Mouse (Mus musculus) B cell, adult 2 months (primary cell): Measurements from ENCODE around the gene Nmnat2.
A peak's percentile ranks its signal among the peaks of the same experiment; 100 is the strongest.

Source experiments
- DNase-seq, 2 experiments: peaks; one replicate each; pipeline ENCODE4 v3.0.0; 2022

Gene Nmnat2

GRCm38 (mm10) chr1:153095328-153095727, 140.5 kb downstream of the Nmnat2 start:
- DNase-seq, result no peak

GRCm38 (mm10) chr1:153095826-153096727, 141.3 kb downstream of the Nmnat2 start:
- DNase-seq, result no peak

- no peak for DNase-seq
Observed at GRCm38 (mm10) chr1:153097017-153097675, 142.4 kb downstream of the Nmnat2 start.

GRCm38 (mm10) chr1:153098586-153098985, 143.8 kb downstream of the Nmnat2 start:
- no peak for DNase-seq

GRCm38 (mm10) chr1:153100912-153101311, 146.1 kb downstream of the Nmnat2 start:
- DNase-seq, result no peak

- DNase-seq, result peak; percentile 74
Observed at GRCm38 (mm10) chr1:153101327-153101880, 146.6 kb downstream of the Nmnat2 start.

GRCm38 (mm10) chr1:153102296-153103185, 147.7 kb downstream of the Nmnat2 start:
- no peak for DNase-seq

- no peak for DNase-seq
Observed at GRCm38 (mm10) chr1:153103186-153103554, 148.4 kb downstream of the Nmnat2 start.

- no peak for DNase-seq
Observed at GRCm38 (mm10) chr1:153104804-153105203, 150.0 kb downstream of the Nmnat2 start.

GRCm38 (mm10) chr1:153107866-153108265, 153.1 kb downstream of the Nmnat2 start:
- DNase-seq, result no peak

- DNase-seq, result no peak
Observed at GRCm38 (mm10) chr1:153109346-153109745, 154.6 kb downstream of the Nmnat2 start.

GRCm38 (mm10) chr1:153109836-153110235, 155.0 kb downstream of the Nmnat2 start:
- no peak for DNase-seq

GRCm38 (mm10) chr1:153111596-153111995, 156.8 kb downstream of the Nmnat2 start:
- DNase-seq, result no peak

- no peak for DNase-seq
Observed at GRCm38 (mm10) chr1:153115315-153115714, 160.5 kb downstream of the Nmnat2 start.

GRCm38 (mm10) chr1:153120544-153120943, 165.8 kb downstream of the Nmnat2 start:
- DNase-seq, result no peak

GRCm38 (mm10) chr1:153121320-153121719, 166.5 kb downstream of the Nmnat2 start:
- DNase-seq, result no peak

- DNase-seq, result no peak
Observed at GRCm38 (mm10) chr1:153122764-153123163, 168.0 kb downstream of the Nmnat2 start.

GRCm38 (mm10) chr1:153124502-153124901, 169.7 kb downstream of the Nmnat2 start:
- no peak for DNase-seq

- no peak for DNase-seq
Observed at GRCm38 (mm10) chr1:153125287-153126275, 170.8 kb downstream of the Nmnat2 start.

- DNase-seq, result no peak
Observed at GRCm38 (mm10) chr1:153126491-153127381, 171.9 kb downstream of the Nmnat2 start.
